Mouse (Mus musculus) neural tube, embryonic 14.5 days (tissue): Measurements from ENCODE around the gene Por. TPM values are rescaled to one million over a fixed set of nuclear protein-coding genes. Genes with fewer than 3 reads are reported as not detected.
A peak's percentile ranks its signal among the peaks of the same experiment; 100 is the strongest.

Source experiments
- ATAC-seq: fragments of 200-750 bp; cut with Nextera tagmentation; 2 replicates; pipeline ENCODE4 v1.8.0; 2017; ENCODE audit warnings: low read depth, mild to moderate bottlenecking, moderate TSS enrichment, moderate library complexity
- H3K27ac ChIP-seq: fragments of 300-500 bp; sonication (generic); 2 replicates; pipeline ENCODE4 v1.5.1; 2014; ENCODE audit warnings: low read depth, mild to moderate bottlenecking, control low read depth, low read length, moderate library complexity, mixed read lengths
- H3K27me3 ChIP-seq: fragments of 300-500 bp; sonication (generic); 2 replicates; pipeline ENCODE4 v1.6.1; 2014; ENCODE audit warnings: low read length; ENCODE audit not compliant: control insufficient read depth, insufficient read depth
- H3K36me3 ChIP-seq: fragments of 300-500 bp; sonication (generic); 2 replicates; pipeline ENCODE4 v1.6.1; 2014; ENCODE audit warnings: low read length, mixed read lengths; ENCODE audit not compliant: control insufficient read depth, insufficient read depth
- H3K4me1 ChIP-seq: fragments of 300-500 bp; sonication (generic); 2 replicates; pipeline ENCODE4 v1.6.1; 2014; ENCODE audit warnings: low read length; ENCODE audit not compliant: control insufficient read depth, insufficient read depth
- H3K4me2 ChIP-seq: fragments of 300-500 bp; sonication (generic); 2 replicates; pipeline ENCODE4 v1.6.1; 2014; ENCODE audit warnings: mild to moderate bottlenecking, low read depth, low read length, control low read depth
- H3K4me3 ChIP-seq: fragments of 300-500 bp; sonication (generic); 2 replicates; pipeline ENCODE4 v1.5.1; 2014; ENCODE audit warnings: low read depth, low read length, control low read depth, mixed read lengths
- H3K9ac ChIP-seq: fragments of 300-500 bp; sonication (generic); replicated peaks from 2 replicates; pipeline ENCODE4 v1.6.1; 2014; ENCODE audit warnings: low read depth, mild to moderate bottlenecking, control low read depth, low read length, mixed read lengths
- H3K9me3 ChIP-seq: fragments of 300-500 bp; sonication (generic); 2 replicates; pipeline ENCODE4 v1.6.1; 2016; ENCODE audit warnings: low read length; ENCODE audit not compliant: control insufficient read depth
- WGBS: fragments of 180-500 bp; shearing (Covaris S2); extraction: QIAGEN DNeasy Blood & Tissue Kit; methylation state at CpG from one replicate; pipeline ENCODE4 v1.1.7; 2014; 5-methylcytosine and 5-hydroxymethylcytosine counted together
- polyA plus RNA-seq: library from polyadenylated mRNA; unstranded; fragments of >200 nt; fragmentation: Nextera tagmentation; extraction: Ambion mirVana; gene quantifications from 2 replicates; pipeline ENCODE4 v1.2.1, GENCODE M21; 2014

Por gene
- polyA plus RNA-seq, 1 experiment from 2014 or later, result 70.9 TPM

GRCm38 (mm10) chr5:135743741-135744609 is 74.1 kb downstream of the Por start, which contains the start of gene Tmem120a:
TSS of gene Tmem120a (minus strand) at chr5:135744448.
- Histone ChIP-seq H3K4me3 (peak within 1 kb of the TSS; percentile 95), H3K9ac (peak within 1 kb of the TSS; percentile 89), H3K4me2 (peak within 1 kb of the TSS; percentile 95), H3K4me1 (peaks cover 8% of the 10 kb centered on the region), H3K36me3 (no peaks in the 10 kb centered on the region), H3K27me3 (no peaks in the 10 kb centered on the region), H3K27ac (peak within 1 kb of the TSS; percentile 55; the same call in 1 of the 2 replicates), H3K9me3 (no peaks in the 10 kb centered on the region)
- peak; percentile 94 for ATAC-seq
- 1% methylated on average over 60 of the region's 60 CpGs for WGBS

GRCm38 (mm10) chr5:135744742-135745141 is 74.9 kb downstream of the Por start:
- no peak overlapping the region for H3K9ac ChIP-seq
- peak overlapping the region; percentile 95 for H3K4me3 ChIP-seq
- no peaks in the 10 kb centered on the region for H3K9me3 ChIP-seq
- no peaks in the 10 kb centered on the region for H3K36me3 ChIP-seq
- 18% methylated on average over 12 of the region's 12 CpGs for WGBS
- no peaks in the 10 kb centered on the region for H3K27me3 ChIP-seq
- peak overlapping the region; percentile 95 for H3K4me2 ChIP-seq
- peaks cover 8% of the 10 kb centered on the region for H3K4me1 ChIP-seq
- no peak; the same call in 1 of the 2 replicates for ATAC-seq
- H3K27ac ChIP-seq, result no peak overlapping the region

- H3K9me3 ChIP-seq, result no peaks in the 10 kb centered on the region
- H3K4me2 ChIP-seq, result no peak overlapping the region
- H3K4me1 ChIP-seq, result no peaks in the 10 kb centered on the region
- H3K9ac ChIP-seq, result no peak overlapping the region
- no peaks in the 10 kb centered on the region for H3K36me3 ChIP-seq
- ATAC-seq, result no peak
- H3K27ac ChIP-seq, result no peak overlapping the region
- no peak overlapping the region for H3K4me3 ChIP-seq
- no peaks in the 10 kb centered on the region for H3K27me3 ChIP-seq
- 100% methylated on average over 1 of the region's 1 CpGs for WGBS
Measured at GRCm38 (mm10) chr5:135751041-135751440, 81.2 kb downstream of the Por start.

- 77% methylated on average over 2 of the region's 2 CpGs for WGBS
- Histone ChIP-seq H3K9ac (no peak overlapping the region), H3K4me3 (no peak overlapping the region), H3K27me3 (no peaks in the 10 kb centered on the region), H3K4me2 (no peak overlapping the region), H3K27ac (no peak overlapping the region), H3K9me3 (no peaks in the 10 kb centered on the region), H3K36me3 (no peaks in the 10 kb centered on the region), H3K4me1 (no peaks in the 10 kb centered on the region)
- no peak for ATAC-seq
Measured at GRCm38 (mm10) chr5:135751595-135751994, 81.8 kb downstream of the Por start.

- 0 out of 2 replicates have a peak overlapping the region, but pooled peaks have one; percentile 11 for H3K9ac ChIP-seq
- no peaks in the 10 kb centered on the region for H3K4me1 ChIP-seq
- no peaks in the 10 kb centered on the region for H3K9me3 ChIP-seq
- no peak overlapping the region for H3K4me2 ChIP-seq
- H3K27me3 ChIP-seq, result no peaks in the 10 kb centered on the region
- H3K4me3 ChIP-seq, result no peak overlapping the region
- no peak for ATAC-seq
- H3K36me3 ChIP-seq, result no peaks in the 10 kb centered on the region
- WGBS, result 69% methylated on average over 3 of the region's 3 CpGs
- H3K27ac ChIP-seq, result no peak overlapping the region
Measured at GRCm38 (mm10) chr5:135761881-135762280, 92.0 kb downstream of the Por start.

GRCm38 (mm10) chr5:135763526-135763925 is 93.7 kb downstream of the Por start:
- no peaks in the 10 kb centered on the region for H3K36me3 ChIP-seq
- H3K4me1 ChIP-seq, result no peaks in the 10 kb centered on the region
- no peak overlapping the region for H3K4me2 ChIP-seq
- H3K4me3 ChIP-seq, result no peak overlapping the region
- H3K9ac ChIP-seq, result no peak overlapping the region
- H3K9me3 ChIP-seq, result no peaks in the 10 kb centered on the region
- H3K27me3 ChIP-seq, result no peaks in the 10 kb centered on the region
- H3K27ac ChIP-seq, result no peak overlapping the region
- ATAC-seq, result no peak
- WGBS, result 5% methylated on average over 7 of the region's 7 CpGs

GRCm38 (mm10) chr5:135764971-135765370 is 95.1 kb downstream of the Por start:
- Histone ChIP-seq H3K4me1 (no peaks in the 10 kb centered on the region), H3K9me3 (no peaks in the 10 kb centered on the region), H3K4me3 (no peak overlapping the region), H3K36me3 (no peaks in the 10 kb centered on the region), H3K4me2 (no peak overlapping the region), H3K27me3 (no peaks in the 10 kb centered on the region), H3K9ac (no peak overlapping the region), H3K27ac (no peak overlapping the region)
- WGBS, result 61% methylated on average over 3 of the region's 3 CpGs
- ATAC-seq, result no peak

GRCm38 (mm10) chr5:135772519-135772918 is 102.7 kb downstream of the Por start:
- H3K4me2 ChIP-seq, result no peak overlapping the region
- H3K4me3 ChIP-seq, result no peak overlapping the region
- 69% methylated on average over 3 of the region's 3 CpGs for WGBS
- H3K4me1 ChIP-seq, result no peaks in the 10 kb centered on the region; the same call in 1 of the 2 replicates
- ATAC-seq, result no peak
- H3K9me3 ChIP-seq, result no peaks in the 10 kb centered on the region
- no peaks in the 10 kb centered on the region for H3K36me3 ChIP-seq
- H3K27ac ChIP-seq, result no peak overlapping the region
- H3K9ac ChIP-seq, result no peak overlapping the region
- no peaks in the 10 kb centered on the region for H3K27me3 ChIP-seq

GRCm38 (mm10) chr5:135776546-135776945 is 106.7 kb downstream of the Por start:
- H3K36me3 ChIP-seq, result no peaks in the 10 kb centered on the region

More at GRCm38 (mm10) chr5:135776546-135776945, 106.7 kb downstream of the Por start:
- H3K9ac ChIP-seq, result no peak overlapping the region
- H3K4me3 ChIP-seq, result no peak overlapping the region
- no peaks in the 10 kb centered on the region for H3K9me3 ChIP-seq
- H3K27me3 ChIP-seq, result no peaks in the 10 kb centered on the region
- no peak overlapping the region for H3K27ac ChIP-seq
- peaks cover 13% of the 10 kb centered on the region for H3K4me1 ChIP-seq
- 83% methylated on average over 4 of the region's 4 CpGs for WGBS
- ATAC-seq, result no peak
- no peak overlapping the region for H3K4me2 ChIP-seq
